Mouse (Mus musculus): ENCODE results near the gene Prr12. TPM values are rescaled to one million over a fixed set of nuclear protein-coding genes. Genes with fewer than 3 reads are reported as not detected.

The Prr12 gene
- total and polyA plus RNA-seq, 2 experiments from 2014 or later = 8.2 to 14.0 TPM

- H3K9me3 ChIP-seq (ENCODE audit: low read length) = no peaks in the 10 kb centered on the region
- no peak for TF ChIP-seq CTCF (IDR thresholded peaks at IDR 0.05; ENCODE audit: low read depth)
- peaks cover 34% of the 10 kb centered on the region for H3K36me3 ChIP-seq (ENCODE audit: insufficient read depth)
- no peaks in the 10 kb centered on the region for H3K4me1 ChIP-seq (ENCODE audit: insufficient read depth)
- H3K9ac ChIP-seq = no peak overlapping the region
- no peak overlapping the region for H3K4me2 ChIP-seq (ENCODE audit: low read depth)
- H3K27ac ChIP-seq (ENCODE audit: low read depth, low read length) = no peak overlapping the region
- no peak overlapping the region for H3K4me3 ChIP-seq (ENCODE audit: low read depth, low read length)
- H3K27me3 ChIP-seq (ENCODE audit: insufficient read depth, low read length) = no peaks in the 10 kb centered on the region
- DNase-seq (no peak), ATAC-seq (no peak)
- WGBS = 94% methylated on average over 2 of the region's 2 CpGs
Observed at GRCm38 (mm10) chr7:45077829-45078228, 25.1 kb upstream of the Prr12 start.

- Histone ChIP-seq H3K27ac (ENCODE audit: low read depth, low read length) (no peak overlapping the region), H3K4me2 (ENCODE audit: low read depth) (no peak overlapping the region), H3K4me3 (ENCODE audit: low read depth, low read length) (no peak overlapping the region), H3K9me3 (ENCODE audit: low read length) (no peaks in the 10 kb centered on the region), H3K9ac (no peak overlapping the region), H3K27me3 (ENCODE audit: insufficient read depth, low read length) (no peaks in the 10 kb centered on the region), H3K4me1 (ENCODE audit: insufficient read depth) (no peaks in the 10 kb centered on the region), H3K36me3 (ENCODE audit: insufficient read depth) (peaks cover 34% of the 10 kb centered on the region)
- WGBS = 89% methylated on average over 14 of the region's 14 CpGs
- TF ChIP-seq CTCF (IDR thresholded peaks at IDR 0.05; ENCODE audit: low read depth) = no peak
- ATAC-seq (no peak), DNase-seq (no peak)
Observed at GRCm38 (mm10) chr7:45077322-45077721, 24.6 kb upstream of the Prr12 start.

GRCm38 (mm10) chr7:45076501-45076900 lies 23.8 kb upstream of the Prr12 start:
- Histone ChIP-seq H3K4me3 (ENCODE audit: low read depth, low read length) (no peak overlapping the region), H3K9ac (no peak overlapping the region), H3K9me3 (ENCODE audit: low read length) (no peaks in the 10 kb centered on the region), H3K4me2 (ENCODE audit: low read depth) (no peak overlapping the region), H3K4me1 (ENCODE audit: insufficient read depth) (no peaks in the 10 kb centered on the region), H3K36me3 (ENCODE audit: insufficient read depth) (peaks cover 34% of the 10 kb centered on the region), H3K27me3 (ENCODE audit: insufficient read depth, low read length) (no peaks in the 10 kb centered on the region), H3K27ac (ENCODE audit: low read depth, low read length) (no peak overlapping the region)
- no peak for ATAC-seq
- DNase-seq = no peak
- TF ChIP-seq CTCF (IDR thresholded peaks at IDR 0.05; ENCODE audit: low read depth) = no peak
- WGBS = 92% methylated on average over 30 of the region's 30 CpGs

DNA sequence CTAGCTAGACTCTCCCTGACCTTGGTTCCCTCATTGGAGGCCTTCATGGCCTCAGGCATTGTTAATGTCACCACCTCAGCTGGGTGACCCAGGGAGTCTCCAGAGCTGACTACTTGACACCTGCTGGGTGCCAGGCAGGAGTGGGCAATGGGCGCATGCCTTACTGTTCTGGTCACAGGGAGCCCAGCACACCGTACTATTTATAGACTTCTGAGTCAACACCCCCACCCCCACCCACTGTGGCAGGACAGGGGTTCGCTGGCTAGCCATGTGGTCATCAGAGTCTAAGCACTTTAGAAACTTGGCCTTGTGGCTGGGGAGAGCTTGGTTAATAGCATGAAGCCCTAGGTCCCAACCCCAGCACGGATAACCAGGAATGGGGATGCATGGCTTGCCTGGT lies 22.7 kb upstream of the Prr12 start:
- Histone ChIP-seq H3K36me3 (ENCODE audit: insufficient read depth) (peaks cover 34% of the 10 kb centered on the region), H3K9ac (no peak overlapping the region), H3K4me1 (ENCODE audit: insufficient read depth) (no peaks in the 10 kb centered on the region), H3K27me3 (ENCODE audit: insufficient read depth, low read length) (no peaks in the 10 kb centered on the region), H3K9me3 (ENCODE audit: low read length) (no peaks in the 10 kb centered on the region), H3K4me2 (ENCODE audit: low read depth) (no peak overlapping the region), H3K4me3 (ENCODE audit: low read depth, low read length) (no peak overlapping the region), H3K27ac (ENCODE audit: low read depth, low read length) (no peak overlapping the region)
- no peak for DNase-seq
- no peak for TF ChIP-seq CTCF (IDR thresholded peaks at IDR 0.05; ENCODE audit: low read depth)
- ATAC-seq = no peak
- WGBS = 87% methylated on average over 4 of the region's 4 CpGs

GRCm38 (mm10) chr7:45073949-45074348 lies 21.3 kb upstream of the Prr12 start:
- no peak for ATAC-seq

DNA sequence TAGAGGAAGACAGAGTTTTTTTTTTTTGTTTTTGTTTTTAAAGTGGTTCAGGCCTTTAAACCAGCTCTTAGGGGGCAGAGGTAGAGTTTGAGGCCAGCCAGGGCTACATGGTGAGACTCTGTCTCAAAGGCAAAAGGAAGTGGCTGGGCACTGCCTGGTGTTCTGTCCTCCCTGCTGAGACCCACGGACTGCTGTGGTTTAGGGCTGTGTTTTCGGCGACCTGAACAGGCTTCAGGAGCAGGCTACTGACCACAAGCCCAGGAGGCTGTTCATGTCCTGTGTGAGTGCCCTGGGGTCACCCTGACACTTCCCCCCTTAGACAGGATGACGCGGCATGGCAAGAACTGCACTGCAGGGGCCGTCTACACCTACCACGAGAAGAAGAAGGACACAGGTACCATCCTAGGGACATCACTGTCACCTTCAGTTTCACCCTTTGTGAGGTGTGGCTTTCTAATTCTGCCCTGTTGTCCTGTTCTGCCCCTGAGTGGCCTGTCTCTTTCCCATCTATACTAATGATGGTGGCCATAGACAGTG lies 20.6 kb upstream of the Prr12 start:
- Histone ChIP-seq H3K27me3 (ENCODE audit: insufficient read depth, low read length) (no peaks in the 10 kb centered on the region), H3K9me3 (ENCODE audit: low read length) (no peaks in the 10 kb centered on the region), H3K27ac (ENCODE audit: low read depth, low read length) (no peak overlapping the region), H3K9ac (no peak overlapping the region), H3K4me1 (ENCODE audit: insufficient read depth) (no peaks in the 10 kb centered on the region), H3K4me3 (ENCODE audit: low read depth, low read length) (no peak overlapping the region), H3K36me3 (ENCODE audit: insufficient read depth) (peaks cover 34% of the 10 kb centered on the region), H3K4me2 (ENCODE audit: low read depth) (no peak overlapping the region)
- TF ChIP-seq CTCF (IDR thresholded peaks at IDR 0.05; ENCODE audit: low read depth) = no peak
- 89% methylated on average over 7 of the region's 7 CpGs for WGBS
- ATAC-seq (no peak), DNase-seq (no peak)

More at GRCm38 (mm10) chr7:45073949-45074348, 21.3 kb upstream of the Prr12 start:
- no peaks in the 10 kb centered on the region for H3K27me3 ChIP-seq (ENCODE audit: insufficient read depth, low read length)
- H3K4me2 ChIP-seq (ENCODE audit: low read depth) = no peak overlapping the region
- H3K4me3 ChIP-seq (ENCODE audit: low read depth, low read length) = no peak overlapping the region
- H3K4me1 ChIP-seq (ENCODE audit: insufficient read depth) = no peaks in the 10 kb centered on the region
- no peak for DNase-seq
- no peaks in the 10 kb centered on the region for H3K9me3 ChIP-seq (ENCODE audit: low read length)
- no peak overlapping the region for H3K9ac ChIP-seq
- no peak overlapping the region for H3K27ac ChIP-seq (ENCODE audit: low read depth, low read length)
- no peak for TF ChIP-seq CTCF (IDR thresholded peaks at IDR 0.05; ENCODE audit: low read depth)
- WGBS = 92% methylated on average over 12 of the region's 12 CpGs
- H3K36me3 ChIP-seq (ENCODE audit: insufficient read depth) = peaks cover 34% of the 10 kb centered on the region

DNA sequence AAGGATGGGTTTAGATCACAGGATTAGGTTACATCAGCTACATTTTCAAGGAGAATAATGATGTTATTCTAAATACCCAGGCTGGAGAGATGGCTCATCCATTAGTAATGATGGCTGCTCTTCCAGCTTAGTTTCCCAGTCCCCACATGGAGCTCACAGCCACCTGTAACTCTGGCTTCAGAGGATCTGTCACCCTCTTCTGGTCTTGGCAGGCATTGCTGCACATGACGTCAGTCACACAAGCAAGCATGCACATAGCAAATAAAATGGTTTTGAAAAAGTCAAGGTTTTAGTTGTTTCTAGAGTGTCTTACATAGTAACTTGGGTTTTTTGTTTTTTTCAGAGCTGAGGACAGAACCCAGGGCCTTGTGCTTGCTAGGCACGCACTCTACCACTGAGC lies 19.5 kb upstream of the Prr12 start:
- TF ChIP-seq CTCF (IDR thresholded peaks at IDR 0.05; ENCODE audit: low read depth) = peak; percentile 53
- WGBS = 69% methylated on average over 2 of the region's 2 CpGs
- H3K4me3 ChIP-seq (ENCODE audit: low read depth, low read length) = no peak overlapping the region
- peaks cover 27% of the 10 kb centered on the region for H3K36me3 ChIP-seq (ENCODE audit: insufficient read depth)
- no peaks in the 10 kb centered on the region for H3K27me3 ChIP-seq (ENCODE audit: insufficient read depth, low read length)
- H3K9ac ChIP-seq = no peak overlapping the region
- H3K9me3 ChIP-seq (ENCODE audit: low read length) = no peaks in the 10 kb centered on the region
- ATAC-seq (peak; percentile 35; the same call in 1 of the 2 replicates), DNase-seq (no peak)
- H3K4me1 ChIP-seq (ENCODE audit: insufficient read depth) = no peaks in the 10 kb centered on the region
- no peak overlapping the region for H3K27ac ChIP-seq (ENCODE audit: low read depth, low read length)
- no peak overlapping the region for H3K4me2 ChIP-seq (ENCODE audit: low read depth)
